Mouse (Mus musculus): Measurements from ENCODE around the gene Samd4b. TPM values are rescaled to one million over a fixed set of nuclear protein-coding genes. Genes with fewer than 3 reads are reported as not detected.

Samd4b gene
- total and polyA plus RNA-seq, 3 experiments: 6.4 to 45.9 TPM; not detected in 1

- H3K36me3 ChIP-seq (ENCODE audit: control insufficient read depth in 1 of 2, insufficient read depth in 2 of 2, low read length in 2 of 2): peaks cover 0 to 9% of the 10 kb centered on the region in 2 experiments; a peak in 2 of 4 replicates
- peaks cover 17% of the 10 kb centered on the region for H3K79me2 ChIP-seq (ENCODE audit: control insufficient read depth, insufficient read depth, low read length, poor library complexity)
- TF ChIP-seq SMC3 (IDR thresholded peaks at IDR 0.05; ENCODE audit: low read depth, low read length) (no peak), E2F4 (IDR thresholded peaks at IDR 0.05; ENCODE audit: borderline replicate concordance, low read depth, low read length) (no peak), KAT2A (conservative IDR thresholded peaks at IDR 0.05; ENCODE audit: low read depth, low read length) (no peak), NELFE (IDR thresholded peaks at IDR 0.05; ENCODE audit: low read depth, low read length) (no peak), TCF12 (IDR thresholded peaks at IDR 0.05; ENCODE audit: low read depth, low read length) (no peak), MEF2A (IDR thresholded peaks at IDR 0.05; ENCODE audit: extremely low read depth, insufficient replicate concordance, low read depth, low read length, poor library complexity, severe bottlenecking) (no peak), ZC3H11A (IDR thresholded peaks at IDR 0.05; ENCODE audit: low read depth, low read length) (no peak), GABPA (IDR thresholded peaks at IDR 0.05; ENCODE audit: low read depth, low read length) (no peak), CTCF (IDR thresholded peaks at IDR 0.05 in 2 of 3, conservative IDR thresholded peaks at IDR 0.05 in 1 of 3; ENCODE audit: control insufficient read depth in 1 of 3, insufficient read depth in 1 of 3, low read depth in 2 of 3, low read length in 3 of 3, poor library complexity in 1 of 3, severe bottlenecking in 1 of 3) (no peak), CHD1 (IDR thresholded peaks at IDR 0.05; ENCODE audit: low read depth, low read length) (no peak), USF1 (IDR thresholded peaks at IDR 0.05; ENCODE audit: low read depth, low read length) (no peak), ETS1 (IDR thresholded peaks at IDR 0.05; ENCODE audit: low read depth, low read length) (no peak), SIN3A (IDR thresholded peaks at IDR 0.05; ENCODE audit: low read length) (no peak), POLR2A (IDR thresholded peaks at IDR 0.05; ENCODE audit: control insufficient read depth in 1 of 2, insufficient read depth in 1 of 2, low read depth in 1 of 2, low read length in 2 of 2, poor library complexity in 1 of 2) (no peak), NRF1 (IDR thresholded peaks at IDR 0.05; ENCODE audit: insufficient read depth, low read depth, low read length, poor library complexity, severe bottlenecking) (no peak), MAX (IDR thresholded peaks at IDR 0.05; ENCODE audit: low read length) (no peak)
- H3K9me3 ChIP-seq (replicated peaks; ENCODE audit: insufficient read depth, low read length): no peaks in the 10 kb centered on the region
- no peak overlapping the region for H3K9ac ChIP-seq (ENCODE audit: control insufficient read depth, low read depth, low read length, poor library complexity, severe bottlenecking)
- DNase-seq (ENCODE audit: low read depth, low spot score): no peak
- H3K27ac ChIP-seq (ENCODE audit: control insufficient read depth, low read depth, low read length): no peak overlapping the region
- H3K4me1 ChIP-seq (ENCODE audit: control insufficient read depth in 1 of 2, insufficient read depth in 2 of 2, low read length in 2 of 2): peaks cover 7 to 10% of the 10 kb centered on the region in 2 experiments
- H3K4me3 ChIP-seq (ENCODE audit: control insufficient read depth in 1 of 2, insufficient read depth in 1 of 2, low read depth in 2 of 2, low read length in 2 of 2): no peak overlapping the region
- no peaks in the 10 kb centered on the region for H3K27me3 ChIP-seq (ENCODE audit: control insufficient read depth in 1 of 2, insufficient read depth in 2 of 2, low read length in 2 of 2)
These were observed 2.1 kb downstream of the Samd4b start for GRCm38 (mm10) chr7:28595751-28596435.

- Histone ChIP-seq H3K27me3 (ENCODE audit: control insufficient read depth in 1 of 2, insufficient read depth in 2 of 2, low read length in 2 of 2) (no peaks in the 10 kb centered on the region), H3K9me3 (replicated peaks; ENCODE audit: insufficient read depth, low read length) (no peaks in the 10 kb centered on the region), H3K9ac (ENCODE audit: control insufficient read depth, low read depth, low read length, poor library complexity, severe bottlenecking) (no peak overlapping the region), H3K4me3 (ENCODE audit: control insufficient read depth in 1 of 2, insufficient read depth in 1 of 2, low read depth in 2 of 2, low read length in 2 of 2) (no peak overlapping the region), H3K4me1 (ENCODE audit: control insufficient read depth in 1 of 2, insufficient read depth in 2 of 2, low read length in 2 of 2) (peaks cover 7 to 10% of the 10 kb centered on the region in 2 experiments), H3K27ac (ENCODE audit: control insufficient read depth, low read depth, low read length) (no peak overlapping the region), H3K36me3 (ENCODE audit: control insufficient read depth in 1 of 2, insufficient read depth in 2 of 2, low read length in 2 of 2) (peaks cover 0 to 6% of the 10 kb centered on the region in 2 experiments; a peak in 2 of 4 replicates), H3K79me2 (ENCODE audit: control insufficient read depth, insufficient read depth, low read length, poor library complexity) (peaks cover 17% of the 10 kb centered on the region)
- no peak for DNase-seq (ENCODE audit: low read depth, low spot score)
- TF ChIP-seq MAX (IDR thresholded peaks at IDR 0.05; ENCODE audit: low read length): no peak
- TF ChIP-seq RCOR1 (IDR thresholded peaks at IDR 0.05; ENCODE audit: low read depth, low read length): no peak
- TF ChIP-seq SMC3 (IDR thresholded peaks at IDR 0.05; ENCODE audit: low read depth, low read length): no peak
- no peak for TF ChIP-seq ELF1 (IDR thresholded peaks at IDR 0.05; ENCODE audit: low read depth, low read length)
These were observed 4.5 kb downstream of the Samd4b start for GRCm38 (mm10) chr7:28593206-28594111.

All from MEL (cell line).